Mouse (Mus musculus) inflammation-experienced regulatory T-cells, adult 16 weeks (primary cell): ENCODE data around the gene Arhgdia. TPM values are rescaled to one million over a fixed set of nuclear protein-coding genes. Genes with fewer than 3 reads are reported as not detected.

Experiments
- polyA plus RNA-seq: library from polyadenylated mRNA; unstranded; fragments of 100-300 nt; shearing (Covaris generic); gene quantifications from one replicate; pipeline ENCODE4 v1.2.1, GENCODE M21; 2017

Gene Arhgdia
- polyA plus RNA-seq = 896 TPM

DNA sequence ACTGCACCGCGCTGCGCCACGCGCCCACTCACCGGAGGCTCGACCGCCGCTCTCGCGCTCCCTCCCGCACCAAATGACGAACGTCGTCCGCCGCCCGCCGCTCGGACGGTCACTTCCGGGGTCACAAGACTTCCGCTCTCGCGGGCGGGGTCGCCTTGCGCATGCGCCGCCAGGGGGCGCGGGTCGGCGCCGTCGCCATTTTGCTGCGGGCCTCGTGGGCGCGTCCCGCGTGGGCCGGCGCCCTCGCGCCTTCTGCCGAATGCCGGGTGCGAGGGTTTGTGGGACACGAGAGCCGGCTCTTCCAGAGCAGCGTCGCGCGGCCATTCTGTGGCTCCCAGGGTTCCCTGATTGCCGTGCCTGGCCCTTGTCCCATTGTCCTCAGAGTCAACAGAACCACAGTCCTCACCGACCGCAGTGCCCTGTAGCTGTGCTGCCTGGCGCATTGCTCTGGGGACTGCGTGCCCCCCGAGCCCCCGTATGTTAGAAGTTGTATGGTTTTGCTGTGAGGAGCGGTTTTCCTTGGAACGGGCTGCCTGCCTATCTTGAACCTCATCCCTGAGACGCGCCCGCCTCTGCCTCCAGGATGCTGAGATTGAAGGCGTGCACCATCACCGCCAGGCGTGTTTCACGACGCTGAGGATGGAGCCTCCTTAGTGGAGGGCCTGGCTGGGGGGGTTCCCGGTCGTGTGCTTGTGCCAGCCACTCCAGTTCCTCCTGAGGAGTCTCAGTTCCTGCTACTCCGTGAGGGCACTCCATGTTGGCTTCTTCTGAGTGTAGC is at the start of gene Arhgdia:
TSS of gene Arhgdia (minus strand) at position 135 of the 778 bp plus-strand sequence.

DNA sequence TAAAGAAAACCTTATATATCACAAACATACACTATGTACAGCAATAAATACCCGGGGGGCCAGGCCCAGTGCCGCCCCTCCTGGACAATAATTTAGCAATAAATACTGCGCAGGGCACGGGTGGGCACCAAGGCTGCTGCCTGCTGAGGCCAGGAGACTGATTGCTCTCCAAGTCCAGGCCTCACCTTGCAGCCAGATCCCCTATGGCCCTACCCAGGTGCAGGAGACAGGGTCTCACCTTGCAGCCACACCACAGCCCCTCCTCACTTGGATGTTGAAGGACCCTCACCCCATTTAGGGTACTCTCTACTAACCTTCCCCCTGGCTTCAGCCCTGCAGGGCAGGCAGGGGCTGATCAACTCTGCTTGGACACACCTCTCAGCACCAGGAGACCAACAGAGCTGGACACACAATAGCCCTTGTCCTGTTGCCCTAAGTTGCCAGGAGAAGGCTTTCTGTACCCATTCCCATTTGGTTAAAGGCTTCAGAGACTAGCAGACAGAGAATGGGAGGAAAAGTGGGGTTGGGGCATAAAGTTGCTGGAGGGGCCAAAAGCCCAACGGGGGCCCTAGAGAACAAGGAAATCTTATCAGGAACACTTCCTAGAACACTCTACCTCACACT is 43.8 kb upstream of the Arhgdia start, which contains the start of gene Sirt7:
TSS of gene Sirt7 (minus strand) at position 89 of the 624 bp plus-strand sequence.

DNA sequence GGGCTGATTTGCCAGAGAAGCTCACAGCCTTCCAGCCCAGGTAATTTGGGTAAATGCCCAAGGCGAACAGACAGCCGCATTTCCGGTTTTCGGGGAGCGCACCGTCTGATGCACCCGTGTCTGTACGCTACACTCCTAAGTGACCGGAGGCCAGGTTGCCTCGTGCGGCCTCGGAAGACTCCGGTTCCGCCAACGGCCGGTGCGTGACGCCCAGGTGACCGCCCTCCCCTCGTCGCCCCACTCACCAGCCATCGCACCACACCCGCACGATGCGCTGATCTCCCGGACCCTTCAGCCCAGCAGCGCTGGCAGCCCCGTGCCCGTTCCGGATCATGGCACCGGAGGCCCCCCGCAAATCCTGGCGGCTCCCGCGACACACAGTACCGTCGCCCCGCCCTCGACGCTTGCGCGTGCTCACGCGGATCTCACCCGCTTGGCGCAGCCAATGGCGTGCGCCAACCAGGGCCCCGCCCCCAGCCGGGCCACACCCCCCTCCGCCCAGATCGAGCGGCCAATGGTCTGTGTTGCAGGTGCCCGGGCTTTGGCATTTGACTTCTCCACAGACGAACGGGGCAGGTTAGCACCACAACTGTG is 36.2 kb upstream of the Arhgdia start, which contains the start of gene Pcyt2:
TSS of gene Pcyt2 (minus strand) at position 418 of the 594 bp plus-strand sequence.

DNA sequence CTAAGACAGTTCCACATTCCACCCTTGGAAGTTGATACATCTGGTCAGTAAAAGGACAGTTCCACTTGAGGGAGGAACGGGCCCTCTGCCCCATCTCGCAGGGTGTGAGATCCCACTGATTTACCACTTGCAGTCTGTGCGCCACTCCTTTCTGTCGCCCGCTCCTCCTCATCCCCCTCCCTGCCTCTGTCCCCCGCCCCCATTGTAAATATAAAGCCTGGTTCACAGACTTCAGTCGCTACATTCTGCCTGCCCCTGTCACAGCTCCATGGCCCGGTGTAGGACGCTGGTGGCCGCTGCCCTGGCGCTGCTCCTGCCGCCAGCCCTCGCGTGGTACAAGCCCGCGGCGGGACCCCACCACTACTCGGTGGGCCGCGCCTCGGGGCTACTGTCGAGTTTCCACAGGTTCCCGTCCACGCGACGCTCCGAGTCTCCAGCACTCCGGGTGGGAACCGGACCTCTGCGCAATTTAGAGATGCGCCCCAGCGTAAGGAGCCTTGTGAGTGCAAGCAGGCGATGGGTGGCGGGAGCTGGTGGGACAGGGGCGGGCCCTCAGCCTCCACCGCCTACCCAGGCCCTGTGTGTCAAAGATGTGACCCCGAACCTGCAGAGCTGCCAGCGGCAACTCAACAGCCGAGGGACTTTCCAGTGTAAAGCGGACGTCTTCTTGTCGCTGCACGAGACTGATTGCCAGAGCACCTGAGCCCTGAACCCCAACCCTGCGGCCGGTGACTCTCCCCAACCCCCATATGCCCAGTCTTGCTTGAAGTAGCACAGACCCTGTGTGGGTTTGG is 27.0 kb upstream of the Arhgdia start, which contains the start of gene Npb:
TSS of gene Npb (plus strand) at position 237 of the 794 bp plus-strand sequence.

DNA sequence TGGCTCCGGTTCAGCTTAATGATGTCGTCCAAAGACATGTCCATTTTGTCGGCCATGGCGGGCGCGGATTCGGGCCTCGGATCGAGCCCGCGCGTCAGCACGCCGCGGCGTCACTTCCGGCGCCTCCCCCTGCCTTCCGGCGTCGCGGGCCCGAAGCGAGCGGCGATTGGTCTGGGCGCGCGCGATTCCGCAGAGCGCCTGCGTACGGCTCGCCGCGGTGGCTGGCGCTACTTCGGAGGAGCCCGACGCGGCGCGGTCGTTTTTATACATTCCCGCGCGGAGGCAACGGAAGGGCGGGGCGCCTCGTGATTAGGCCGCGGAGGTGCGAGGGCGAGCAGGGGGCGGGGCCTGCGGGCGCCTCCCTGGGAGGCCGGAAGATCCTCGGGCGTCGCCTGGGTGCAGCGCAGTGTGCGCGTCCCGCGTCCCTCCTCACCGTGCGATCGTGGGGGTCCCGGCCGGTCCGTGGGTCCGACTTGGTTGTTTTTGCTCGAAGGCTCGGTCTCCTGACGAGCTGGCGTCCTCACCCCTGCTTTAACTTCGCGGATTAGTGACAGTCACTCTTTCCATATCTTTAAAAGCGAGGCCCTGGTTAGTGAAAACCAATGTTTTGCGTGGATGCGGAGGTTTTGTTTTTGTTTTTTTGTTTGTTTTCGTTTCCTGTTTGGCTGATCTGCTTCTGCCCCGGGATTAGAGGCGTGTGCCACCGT is 17.0 kb upstream of the Arhgdia start, which contains the start of the genes Alyref and Anapc11:
TSS of gene Alyref (minus strand) at position 83 of the 707 bp plus-strand sequence.
TSS of gene Anapc11 (plus strand) at position 139 of the 707 bp plus-strand sequence.

DNA sequence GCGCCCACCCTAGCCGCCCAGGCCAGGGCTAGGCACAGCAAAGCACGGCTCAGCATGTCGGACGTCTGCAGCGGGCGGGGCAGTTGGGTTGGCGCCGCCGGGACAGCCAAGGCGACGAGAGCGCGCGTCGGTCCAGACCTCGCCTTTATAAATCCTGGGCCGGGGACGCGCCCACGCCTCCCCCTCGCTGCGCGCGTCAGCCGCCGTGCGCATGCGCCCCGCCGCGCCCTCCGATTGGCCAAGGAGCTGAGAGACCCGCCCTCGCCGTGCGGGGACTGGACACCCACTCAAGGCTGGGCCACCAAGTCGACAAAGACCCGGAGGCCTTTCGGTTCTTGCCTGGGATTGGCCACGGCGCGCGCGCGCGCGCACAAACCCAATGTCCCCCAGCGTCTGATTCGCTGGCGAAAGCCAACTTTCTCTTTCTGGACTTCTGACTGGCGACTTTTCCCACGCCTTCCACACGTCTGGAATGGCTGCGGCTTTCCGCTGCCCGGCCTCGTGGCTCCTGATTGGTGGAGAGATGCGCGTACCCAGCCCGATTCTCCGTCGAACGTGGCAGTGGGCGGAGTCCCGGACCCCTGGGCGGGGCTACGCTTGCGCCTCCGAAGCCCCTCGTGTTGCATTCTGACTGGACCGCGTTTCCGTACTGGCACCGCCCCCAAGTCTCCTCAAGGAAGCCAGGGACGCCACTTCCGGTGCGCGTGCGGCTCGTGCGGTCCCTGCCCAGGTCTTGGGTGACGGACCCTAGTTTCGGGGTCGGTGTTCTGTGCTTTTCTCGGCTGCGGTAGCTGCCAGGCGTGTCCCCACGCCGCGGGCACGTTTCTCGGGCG is 8.5 kb downstream of the Arhgdia start, which contains the start of gene P4hb:
TSS of gene P4hb (minus strand) at position 502 of the 833 bp plus-strand sequence.

DNA sequence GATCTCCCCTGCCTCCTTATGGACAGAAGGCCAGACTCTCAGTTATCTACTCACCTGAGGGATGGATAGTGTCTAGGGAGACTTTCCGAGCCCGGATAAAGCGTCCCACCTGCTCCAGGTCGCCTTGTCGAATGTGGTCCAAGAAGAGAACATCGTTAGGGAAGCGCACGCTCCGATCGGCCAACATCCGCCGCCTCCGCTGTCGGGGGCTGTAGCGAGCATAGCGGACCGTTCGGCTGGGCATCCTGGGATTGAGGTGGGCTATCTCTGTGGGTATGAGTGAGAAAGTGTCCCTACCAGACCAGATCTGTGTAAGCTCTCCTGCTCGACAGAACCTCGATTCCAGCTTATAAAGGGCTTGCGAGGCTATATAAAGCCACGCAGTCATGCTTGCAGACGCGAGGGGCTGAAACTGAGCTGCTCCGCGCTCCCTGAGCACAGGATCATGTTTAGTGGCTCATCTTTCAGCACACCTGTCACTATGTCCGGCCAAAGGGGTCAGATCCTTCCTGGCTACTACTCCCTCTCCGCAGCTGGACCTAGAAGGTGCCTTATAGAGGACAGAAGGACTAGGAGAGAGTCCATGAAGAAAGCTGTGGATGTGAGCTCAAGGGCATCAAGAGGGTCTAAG is 30.5 kb downstream of the Arhgdia start, which contains the start of gene Ppp1r27:
TSS of gene Ppp1r27 (minus strand) at position 323 of the 631 bp plus-strand sequence.

DNA sequence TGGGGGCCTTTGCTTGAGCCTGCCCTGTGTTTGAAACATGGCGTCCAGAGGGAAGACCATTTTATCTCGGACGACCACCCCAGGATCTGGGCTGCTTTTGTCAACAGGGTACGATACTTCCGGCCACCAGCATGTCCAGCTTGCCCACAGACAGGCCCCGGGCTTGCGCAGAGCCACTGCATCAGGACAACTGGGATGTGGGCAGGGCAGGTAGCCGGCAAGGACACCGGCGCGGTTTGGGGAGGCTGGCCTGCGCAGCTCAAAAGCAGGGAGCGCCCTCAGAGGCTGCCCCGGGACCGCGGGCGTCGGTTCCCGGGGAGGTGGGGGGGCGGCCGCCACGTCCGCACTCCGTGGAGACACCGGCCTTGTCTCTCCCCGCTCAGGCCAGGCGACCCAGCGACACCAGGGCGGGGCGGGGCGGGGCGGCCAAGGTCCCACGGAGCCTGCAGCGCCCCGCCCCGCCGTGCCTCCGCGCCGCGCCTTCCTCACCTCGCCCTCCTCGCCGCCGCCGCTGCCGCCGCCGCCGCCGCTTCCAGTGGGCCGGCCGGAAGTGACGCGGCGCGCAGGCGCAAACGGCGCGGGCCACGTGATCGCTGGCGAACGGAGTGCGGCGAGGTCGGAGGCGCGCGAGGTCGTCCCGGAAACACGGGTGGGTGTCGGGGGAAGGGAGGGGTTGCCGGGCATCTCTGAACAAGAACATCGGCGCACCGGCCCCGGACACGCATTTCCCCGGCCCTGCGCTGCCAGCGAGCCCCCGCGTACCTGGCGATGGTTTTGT is 32.1 kb downstream of the Arhgdia start, which contains the start of gene Mcrip1:
TSS of gene Mcrip1 (minus strand) at position 560 of the 778 bp plus-strand sequence.

DNA sequence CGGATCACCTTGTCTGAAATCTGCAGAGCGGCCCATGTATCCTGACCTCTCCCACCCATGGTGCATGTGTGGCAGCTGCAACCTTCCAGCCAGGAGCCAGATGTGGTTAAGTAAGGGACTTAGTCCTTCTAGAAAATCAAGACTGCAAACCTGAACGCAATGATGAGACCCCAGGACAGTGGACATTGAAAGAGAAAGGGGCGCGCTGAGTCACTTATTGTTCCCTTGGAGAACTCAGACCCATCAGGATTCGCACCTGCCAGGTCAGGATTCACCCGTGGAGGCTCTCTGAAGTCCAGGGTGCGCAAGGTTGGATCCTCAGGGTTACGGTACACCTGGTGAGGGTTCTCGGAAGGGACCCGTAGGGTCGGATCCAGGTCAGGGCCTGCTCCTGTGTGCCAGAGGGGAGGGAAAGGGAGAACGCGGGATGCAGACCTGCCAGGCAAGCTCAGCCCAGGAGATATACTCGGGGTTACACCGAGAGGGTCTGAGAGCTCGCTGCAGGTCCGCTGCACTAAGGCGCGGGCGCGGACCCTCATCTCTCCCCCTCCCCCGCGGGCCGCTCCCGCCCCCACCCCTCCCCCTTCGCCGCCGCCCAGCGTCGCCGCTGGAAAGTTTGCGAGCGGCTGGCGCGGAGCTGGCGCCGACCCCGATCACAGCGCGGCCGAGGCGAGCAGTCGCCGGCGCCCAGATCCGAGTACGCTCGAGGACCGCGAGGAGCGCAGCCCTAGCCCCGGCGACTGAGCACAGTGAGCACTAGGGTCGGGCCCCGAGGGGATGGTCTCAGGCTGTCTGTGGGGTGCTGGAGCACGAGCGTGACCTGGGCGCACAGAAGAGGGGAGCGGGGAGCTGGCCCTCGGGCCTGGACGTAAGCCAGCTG is 51.1 kb downstream of the Arhgdia start, which contains the start of gene Gcgr:
TSS of gene Gcgr (plus strand) at position 615 of the 880 bp plus-strand sequence.

Other genes with a start within 250 kb of the Arhgdia start
- gene Actg1, start 233.1 kb downstream of the Arhgdia start, polyA plus RNA-seq = 2,711 TPM
- not detected for gene Fscn2, start 220.1 kb downstream of the Arhgdia start, polyA plus RNA-seq
- 32.1 TPM for gene Faap100, start 202.9 kb downstream of the Arhgdia start, polyA plus RNA-seq
- 13.7 TPM for gene Nploc4, start 143.9 kb downstream of the Arhgdia start, polyA plus RNA-seq
- gene Tspan10, start 139.0 kb downstream of the Arhgdia start, polyA plus RNA-seq = not detected
- gene Pde6g, start 128.1 kb downstream of the Arhgdia start, polyA plus RNA-seq = 0.68 TPM
- gene Oxld1, start 123.6 kb downstream of the Arhgdia start, polyA plus RNA-seq = 11.5 TPM
- 55.1 TPM for gene Ccdc137, start 123.5 kb downstream of the Arhgdia start, polyA plus RNA-seq
- gene Arl16, start 114.0 kb downstream of the Arhgdia start, polyA plus RNA-seq = 47.8 TPM
- gene Mrpl12, start 97.0 kb downstream of the Arhgdia start, polyA plus RNA-seq = 76.5 TPM
- gene Slc25a10, start 89.8 kb downstream of the Arhgdia start, polyA plus RNA-seq = 15.4 TPM
- gene Gcgr, start 50.9 kb downstream of the Arhgdia start, polyA plus RNA-seq = not detected
- 124 TPM for gene Mcrip1, start 31.9 kb downstream of the Arhgdia start, polyA plus RNA-seq
- gene Ppp1r27, start 30.5 kb downstream of the Arhgdia start, polyA plus RNA-seq = not detected
- gene P4hb, start 8.4 kb downstream of the Arhgdia start, polyA plus RNA-seq = 279 TPM
- 6.6 TPM for gene Alyref, start 16.7 kb upstream of the Arhgdia start, polyA plus RNA-seq
- 129 TPM for gene Anapc11, start 16.8 kb upstream of the Arhgdia start, polyA plus RNA-seq
- 1.3 TPM for gene Npb, start 26.9 kb upstream of the Arhgdia start, polyA plus RNA-seq
- gene Pcyt2, start 36.3 kb upstream of the Arhgdia start, polyA plus RNA-seq = 170 TPM
- gene Sirt7, start 43.6 kb upstream of the Arhgdia start, polyA plus RNA-seq = 233 TPM
- 12.0 TPM for gene Mafg, start 52.0 kb upstream of the Arhgdia start, polyA plus RNA-seq
- gene Pycr1, start 62.1 kb upstream of the Arhgdia start, polyA plus RNA-seq = 1.00 TPM
- not detected for gene Myadml2, start 66.5 kb upstream of the Arhgdia start, polyA plus RNA-seq
- not detected for gene Notum, start 79.6 kb upstream of the Arhgdia start, polyA plus RNA-seq
- 141 TPM for gene Aspscr1, start 91.3 kb upstream of the Arhgdia start, polyA plus RNA-seq
- gene Cenpx, start 132.1 kb upstream of the Arhgdia start, polyA plus RNA-seq = 128 TPM
- gene Lrrc45, start 132.3 kb upstream of the Arhgdia start, polyA plus RNA-seq = 84.9 TPM
- gene Rac3, start 139.8 kb upstream of the Arhgdia start, polyA plus RNA-seq = 0.27 TPM
- gene Dcxr, start 145.7 kb upstream of the Arhgdia start, polyA plus RNA-seq = 26.0 TPM
- gene Cbr2, start 150.5 kb upstream of the Arhgdia start, polyA plus RNA-seq = not detected
- gene Hmga1b, start 181.2 kb upstream of the Arhgdia start, polyA plus RNA-seq = 34.4 TPM
- 3.2 TPM for gene Rfng, start 202.6 kb upstream of the Arhgdia start, polyA plus RNA-seq
- 168 TPM for gene Gps1, start 202.6 kb upstream of the Arhgdia start, polyA plus RNA-seq
- 80.7 TPM for gene Dus1l, start 214.8 kb upstream of the Arhgdia start, polyA plus RNA-seq
- gene Fasn, start 242.9 kb upstream of the Arhgdia start, polyA plus RNA-seq = 54.9 TPM